Mouse (Mus musculus) G1E (cell line): ENCODE measurements around the gene Nedd4.

ENCODE experiments used
- CTCF ChIP-seq: IDR thresholded peaks from 2 replicates; pipeline ENCODE4 v1.5.1; 2012; ENCODE audit warnings: low read depth, low read length, inconsistent platforms, mixed read lengths
- GATA1 ChIP-seq: IDR thresholded peaks from 2 replicates; pipeline ENCODE4 v1.6.1; 2012; ENCODE audit warnings: borderline replicate concordance, low read length, inconsistent platforms, mixed read lengths
- GATA2 ChIP-seq: IDR thresholded peaks from 2 replicates; pipeline ENCODE4 v1.6.1; 2012; ENCODE audit warnings: low read depth, low read length, inconsistent platforms, borderline replicate concordance
- POLR2AphosphoS5 ChIP-seq: IDR thresholded peaks from 2 replicates; pipeline ENCODE4 v1.6.1; 2012; ENCODE audit warnings: low read depth, low read length, inconsistent platforms; ENCODE audit not compliant: insufficient replicate concordance
- TAL1 ChIP-seq: conservative IDR thresholded peaks from 2 replicates; pipeline ENCODE4 v1.6.1; 2012; ENCODE audit warnings: low read depth, low read length, inconsistent platforms, mixed read lengths

GRCm38 (mm10) chr9:72750272-72750671 is 88.1 kb downstream of the Nedd4 start:
- TF ChIP-seq CTCF (no peak), TAL1 (no peak), GATA1 (no peak), GATA2 (no peak), POLR2AphosphoS5 (no peak)
